Mouse (Mus musculus): ENCODE results near the gene Nfkb1. TPM values are rescaled to one million over a fixed set of nuclear protein-coding genes. Genes with fewer than 3 reads are reported as not detected.

The Nfkb1 gene
- 10 to 100 TPM; 21.1 to 24.1 (median 22.6) TPM for total RNA-seq (2022)

- peak; percentile 31 to 32 for DNase-seq (ENCODE audit: low spot score in 2 of 2)
Observed at GRCm38 (mm10) chr3:135691191-135692131, at the start of gene Nfkb1. Nfkb1 (minus strand) TSS chr3:135691547.

- no peak for DNase-seq (ENCODE audit: low spot score in 2 of 2)
Observed at GRCm38 (mm10) chr3:135740711-135741110, 49.4 kb upstream of the Nfkb1 start.

GRCm38 (mm10) chr3:135734736-135735135 lies 43.4 kb upstream of the Nfkb1 start:
- DNase-seq (ENCODE audit: low spot score in 2 of 2) = no peak

- DNase-seq (ENCODE audit: low spot score in 2 of 2) = no peak
Observed at GRCm38 (mm10) chr3:135732747-135733445, 41.5 kb upstream of the Nfkb1 start.

GRCm38 (mm10) chr3:135731292-135732047 lies 40.1 kb upstream of the Nfkb1 start:
- DNase-seq (ENCODE audit: low spot score in 2 of 2) = peak; percentile 68 to 95

- DNase-seq (ENCODE audit: low spot score in 2 of 2) = no peak
Observed at GRCm38 (mm10) chr3:135730790-135731189, 39.4 kb upstream of the Nfkb1 start.

GRCm38 (mm10) chr3:135729575-135729974 lies 38.2 kb upstream of the Nfkb1 start:
- no peak for DNase-seq (ENCODE audit: low spot score in 2 of 2)

- DNase-seq (ENCODE audit: low spot score in 2 of 2) = no peak
Observed at GRCm38 (mm10) chr3:135728900-135729299, 37.6 kb upstream of the Nfkb1 start.

GRCm38 (mm10) chr3:135727339-135727738 lies 36.0 kb upstream of the Nfkb1 start:
- DNase-seq (ENCODE audit: low spot score in 2 of 2) = no peak

GRCm38 (mm10) chr3:135726521-135727275 lies 35.4 kb upstream of the Nfkb1 start:
- no peak for DNase-seq (ENCODE audit: low spot score in 2 of 2)

GRCm38 (mm10) chr3:135726023-135726422 lies 34.7 kb upstream of the Nfkb1 start:
- peak in 1 of 2 experiments; percentile 17 for DNase-seq (ENCODE audit: low spot score in 2 of 2)

- no peak for DNase-seq (ENCODE audit: low spot score in 2 of 2)
Observed at GRCm38 (mm10) chr3:135722104-135722503, 30.8 kb upstream of the Nfkb1 start.

- DNase-seq (ENCODE audit: low spot score in 2 of 2) = no peak
Observed at GRCm38 (mm10) chr3:135719969-135720368, 28.6 kb upstream of the Nfkb1 start.

- DNase-seq (ENCODE audit: low spot score in 2 of 2) = no peak
Observed at GRCm38 (mm10) chr3:135719179-135719532, 27.8 kb upstream of the Nfkb1 start.

GRCm38 (mm10) chr3:135718323-135719178 lies 27.2 kb upstream of the Nfkb1 start:
- DNase-seq (ENCODE audit: low spot score in 2 of 2) = no peak

GRCm38 (mm10) chr3:135713016-135713950 lies 21.9 kb upstream of the Nfkb1 start:
- DNase-seq (ENCODE audit: low spot score in 2 of 2) = no peak

- DNase-seq (ENCODE audit: low spot score in 2 of 2) = no peak
Observed at GRCm38 (mm10) chr3:135711613-135712012, 20.3 kb upstream of the Nfkb1 start.

- no peak for DNase-seq (ENCODE audit: low spot score in 2 of 2)
Observed at GRCm38 (mm10) chr3:135711040-135711570, 19.8 kb upstream of the Nfkb1 start.

GRCm38 (mm10) chr3:135703307-135703706 lies 12.0 kb upstream of the Nfkb1 start:
- no peak for DNase-seq (ENCODE audit: low spot score in 2 of 2)
